Mouse (Mus musculus) kidney, postnatal 0 days (tissue): ENCODE measurements around the gene Doc2b. TPM values are rescaled to one million over a fixed set of nuclear protein-coding genes. Genes with fewer than 3 reads are reported as not detected.
A peak's percentile ranks its signal among the peaks of the same experiment; 100 is the strongest.

Experiments used
- ATAC-seq: fragments of 200-750 bp; cut with Nextera tagmentation; replicated peaks from 2 replicates; pipeline ENCODE4 v1.8.0; 2017; ENCODE audit warnings: low read depth, moderate number of reproducible peaks, moderate TSS enrichment, moderate library complexity; ENCODE audit not compliant: low FRiP score
- DNase-seq: peaks from one replicate; pipeline ENCODE4 v3.0.0-alpha.2; 2016; ENCODE audit warnings: low spot score
- H3K27ac ChIP-seq: fragments of 300-500 bp; sonication (generic); 2 replicates; pipeline ENCODE4 v1.5.1; 2014; ENCODE audit warnings: mild to moderate bottlenecking
- H3K27me3 ChIP-seq: fragments of 300-500 bp; sonication (generic); 2 replicates; pipeline ENCODE4 v1.6.1; 2014; ENCODE audit warnings: low read length, mixed read lengths; ENCODE audit not compliant: insufficient read depth
- H3K36me3 ChIP-seq: fragments of 300-500 bp; sonication (generic); 2 replicates; pipeline ENCODE4 v1.6.1; 2014; ENCODE audit warnings: low read length, mixed read lengths; ENCODE audit not compliant: insufficient read depth
- H3K4me1 ChIP-seq: fragments of 300-500 bp; sonication (generic); replicated peaks from 2 replicates; pipeline ENCODE4 v1.6.1; 2014; ENCODE audit warnings: antibody characterized with exemption, low read length, mixed read lengths; ENCODE audit not compliant: insufficient read depth
- H3K4me2 ChIP-seq: fragments of 300-500 bp; sonication (generic); 2 replicates; pipeline ENCODE4 v1.6.1; 2014; ENCODE audit warnings: mild to moderate bottlenecking, low read length, moderate library complexity, mixed read lengths
- H3K4me3 ChIP-seq: fragments of 300-500 bp; sonication (generic); replicated peaks from 2 replicates; pipeline ENCODE4 v1.5.1; 2014; ENCODE audit warnings: low read depth, low read length
- H3K9ac ChIP-seq: fragments of 300-500 bp; sonication (generic); 2 replicates; pipeline ENCODE4 v1.6.1; 2014; ENCODE audit warnings: low read depth, low read length
- H3K9me3 ChIP-seq: fragments of 300-500 bp; sonication (generic); replicated peaks from 2 replicates; pipeline ENCODE4 v1.6.1; 2016; ENCODE audit warnings: low read length, inconsistent platforms, mixed read lengths
- CTCF ChIP-seq: IDR thresholded peaks from 2 replicates; pipeline ENCODE4 v1.5.1; 2016; ENCODE audit warnings: antibody characterized with exemption, low read depth, mild to moderate bottlenecking, moderate library complexity
- WGBS: fragments of 180-500 bp; shearing (Covaris S2); extraction: QIAGEN DNeasy Blood & Tissue Kit; methylation state at CpG from one replicate; pipeline ENCODE4 v1.1.7; 2014; 5-methylcytosine and 5-hydroxymethylcytosine counted together
- polyA plus RNA-seq: library from polyadenylated mRNA; unstranded; fragments of >200 nt; fragmentation: Nextera tagmentation; extraction: Ambion mirVana; gene quantifications from 2 replicates; pipeline ENCODE4 v1.2.1, GENCODE M21; 2015

The Doc2b gene
- polyA plus RNA-seq, 1 experiment from 2014 or later, result 0.41 TPM

GRCm38 (mm10) chr11:75810526-75810925, 14.7 kb upstream of the Doc2b start:
- no peak for TF ChIP-seq CTCF

GRCm38 (mm10) chr11:75807486-75807885, 11.6 kb upstream of the Doc2b start:
- no peaks in the 10 kb centered on the region for H3K9me3 ChIP-seq
- H3K4me1 ChIP-seq, result no peaks in the 10 kb centered on the region
- 28% methylated on average over 5 of the region's 5 CpGs for WGBS
- DNase-seq (peak; percentile 75), ATAC-seq (peak; percentile 75)
- no peaks in the 10 kb centered on the region for H3K27me3 ChIP-seq
- peak; percentile 34; the same call in 1 of the 2 replicates for TF ChIP-seq CTCF
- H3K4me2 ChIP-seq, result no peak overlapping the region
- H3K9ac ChIP-seq, result no peak overlapping the region
- no peak overlapping the region for H3K27ac ChIP-seq
- no peaks in the 10 kb centered on the region for H3K36me3 ChIP-seq
- no peak overlapping the region for H3K4me3 ChIP-seq

More at GRCm38 (mm10) chr11:75810526-75810925, 14.7 kb upstream of the Doc2b start:
- Histone ChIP-seq H3K36me3 (no peaks in the 10 kb centered on the region), H3K4me2 (no peak overlapping the region), H3K27me3 (no peaks in the 10 kb centered on the region), H3K9ac (no peak overlapping the region), H3K4me3 (no peak overlapping the region), H3K4me1 (no peaks in the 10 kb centered on the region), H3K9me3 (no peaks in the 10 kb centered on the region), H3K27ac (no peak overlapping the region)
- 89% methylated on average over 3 of the region's 3 CpGs for WGBS
- DNase-seq, result no peak
- ATAC-seq, result no peak

- DNase-seq (no peak), ATAC-seq (no peak)
- Histone ChIP-seq H3K9ac (no peak overlapping the region), H3K4me2 (no peak overlapping the region), H3K9me3 (no peaks in the 10 kb centered on the region), H3K27me3 (0 out of 2 replicates have a peak, but pooled peaks cover 2% of the 10 kb centered on the region), H3K4me3 (no peak overlapping the region), H3K27ac (no peak overlapping the region), H3K36me3 (no peaks in the 10 kb centered on the region), H3K4me1 (no peaks in the 10 kb centered on the region)
- WGBS, result 73% methylated on average over 7 of the region's 7 CpGs
- no peak for TF ChIP-seq CTCF
These were observed 6.1 kb upstream of the Doc2b start for GRCm38 (mm10) chr11:75801771-75802550.

- no peak for DNase-seq
- Histone ChIP-seq H3K9me3 (no peaks in the 10 kb centered on the region), H3K27me3 (0 out of 2 replicates have a peak, but pooled peaks cover 2% of the 10 kb centered on the region), H3K27ac (no peak overlapping the region), H3K4me2 (no peak overlapping the region), H3K9ac (no peak overlapping the region), H3K4me1 (no peaks in the 10 kb centered on the region), H3K4me3 (no peak overlapping the region), H3K36me3 (no peaks in the 10 kb centered on the region)
- 95% methylated on average over 4 of the region's 4 CpGs for WGBS
- ATAC-seq, result no peak
- no peak for TF ChIP-seq CTCF
These were observed 5.5 kb upstream of the Doc2b start for GRCm38 (mm10) chr11:75801369-75801768.

GRCm38 (mm10) chr11:75796536-75797246, 842 bp upstream of the Doc2b start:
- peaks cover 5% of the 10 kb centered on the region; the same call in 1 of the 2 replicates for H3K4me1 ChIP-seq
- DNase-seq, result no peak
- no peak overlapping the region for H3K4me3 ChIP-seq
- no peaks in the 10 kb centered on the region for H3K36me3 ChIP-seq
- 60% methylated on average over 13 of the region's 13 CpGs for WGBS
- H3K9ac ChIP-seq, result no peak overlapping the region
- H3K27ac ChIP-seq, result no peak overlapping the region
- no peak overlapping the region for H3K4me2 ChIP-seq
- H3K9me3 ChIP-seq, result no peaks in the 10 kb centered on the region
- peaks cover 23% of the 10 kb centered on the region for H3K27me3 ChIP-seq
- TF ChIP-seq CTCF, result no peak
- ATAC-seq, result no peak

- Histone ChIP-seq H3K27me3 (peaks cover 23% of the 10 kb centered on the region), H3K27ac (no peak overlapping the region), H3K9me3 (no peaks in the 10 kb centered on the region), H3K4me3 (peak overlapping the region; percentile 38), H3K4me2 (peak overlapping the region; percentile 68), H3K9ac (peak overlapping the region; percentile 51), H3K36me3 (no peaks in the 10 kb centered on the region), H3K4me1 (peaks cover 5% of the 10 kb centered on the region; the same call in 1 of the 2 replicates)
- ATAC-seq (no peak), DNase-seq (no peak)
- 2% methylated on average over 42 of the region's 42 CpGs for WGBS
- TF ChIP-seq CTCF, result no peak
These were observed 570 bp downstream of the Doc2b start for GRCm38 (mm10) chr11:75795321-75795636.
